Mouse (Mus musculus) liver, adult 2 months (tissue): ENCODE measurements around the gene Mipep. TPM values are rescaled to one million over a fixed set of nuclear protein-coding genes. Genes with fewer than 3 reads are reported as not detected.

Source experiments
- DNase-seq: peaks from one replicate; pipeline ENCODE4 v3.0.0-alpha.2; 2011; ENCODE audit warnings: low read depth, low spot score; ENCODE audit errors: extremely low read depth
- H3K27ac ChIP-seq: fragments of 200-500 bp; replicated peaks from 2 replicates; pipeline ENCODE4 v1.5.1; 2012; ENCODE audit warnings: low read depth, mild to moderate bottlenecking, control low read depth, inconsistent platforms, low read length; ENCODE audit not compliant: insufficient read depth
- H3K27me3 ChIP-seq: fragments of 200-500 bp; 2 replicates; pipeline ENCODE4 v1.6.1; 2012; ENCODE audit warnings: mild to moderate bottlenecking, moderate library complexity, low read length, inconsistent platforms; ENCODE audit not compliant: control insufficient read depth, insufficient read depth
- H3K36me3 ChIP-seq: fragments of 200-500 bp; 2 replicates; pipeline ENCODE4 v1.6.1; 2012; ENCODE audit warnings: low read length, inconsistent platforms; ENCODE audit not compliant: control insufficient read depth, insufficient read depth
- H3K4me1 ChIP-seq: fragments of 200-500 bp; 2 replicates; pipeline ENCODE4 v1.6.1; 2011; ENCODE audit warnings: low read length; ENCODE audit not compliant: control insufficient read depth, insufficient read depth
- H3K4me3 ChIP-seq: fragments of 200-500 bp; 2 replicates; pipeline ENCODE4 v1.5.1; 2011; ENCODE audit warnings: low read depth, mild to moderate bottlenecking, control low read depth, low read length, moderate library complexity; ENCODE audit not compliant: insufficient read depth
- H3K79me2 ChIP-seq: fragments of 200-500 bp; 2 replicates; pipeline ENCODE4 v1.6.1; 2012; ENCODE audit warnings: inconsistent platforms, mild to moderate bottlenecking, low read length, moderate library complexity; ENCODE audit not compliant: control insufficient read depth, insufficient read depth
- H3K9ac ChIP-seq: fragments of 200-500 bp; 2 replicates; pipeline ENCODE4 v1.6.1; 2012; ENCODE audit warnings: low read depth, mild to moderate bottlenecking, control low read depth, inconsistent platforms, low read length
- CTCF ChIP-seq: fragments of 200-500 bp; IDR thresholded peaks from 2 replicates; pipeline ENCODE4 v1.5.1; 2011; ENCODE audit warnings: low read depth, low read length, control low read depth
- POLR2A ChIP-seq: fragments of 200-500 bp; IDR thresholded peaks from 2 replicates; pipeline ENCODE4 v1.6.1; 2011; ENCODE audit warnings: low read length, control low read depth; ENCODE audit not compliant: insufficient read depth; ENCODE audit errors: extremely low read depth
- WGBS: fragments of 180-500 bp; shearing (Covaris S2); methylation state at CpG from one replicate; pipeline ENCODE4 v1.1.7; 2018; 5-methylcytosine and 5-hydroxymethylcytosine counted together
- polyA plus RNA-seq: library from polyadenylated mRNA; depleted of rRNA; stranded (reverse); fragments of >200 nt; gene quantifications from 2 replicates; pipeline ENCODE4 v1.2.3, GENCODE M21; 2012
- total RNA-seq: library from RNA; depleted of rRNA; stranded (reverse); fragments of >200 nt; gene quantifications from 2 replicates; pipeline ENCODE4 v1.2.3, GENCODE M21; 2014

The Mipep gene
- total and polyA plus RNA-seq, 2 experiments: 13.9 to 30.1 TPM

- no peaks in the 10 kb centered on the region for H3K79me2 ChIP-seq
- H3K27ac ChIP-seq: no peak overlapping the region
- no peak overlapping the region for H3K4me3 ChIP-seq
- 94% methylated on average over 14 of the region's 14 CpGs for WGBS
- no peak for DNase-seq
- no peaks in the 10 kb centered on the region for H3K27me3 ChIP-seq
- peaks cover 50% of the 10 kb centered on the region for H3K36me3 ChIP-seq
- H3K9ac ChIP-seq: no peak overlapping the region
- TF ChIP-seq POLR2A: no peak
- TF ChIP-seq CTCF: no peak
- H3K4me1 ChIP-seq: no peaks in the 10 kb centered on the region
Observed at GRCm38 (mm10) chr14:60752892-60753800, 31.2 kb upstream of the Mipep start.

GRCm38 (mm10) chr14:60753801-60754126 lies 30.6 kb upstream of the Mipep start:
- Histone ChIP-seq H3K9ac (no peak overlapping the region), H3K27me3 (no peaks in the 10 kb centered on the region), H3K79me2 (no peaks in the 10 kb centered on the region), H3K36me3 (peaks cover 53% of the 10 kb centered on the region), H3K4me3 (no peak overlapping the region), H3K4me1 (no peaks in the 10 kb centered on the region), H3K27ac (no peak overlapping the region)
- no peak for DNase-seq
- WGBS: 96% methylated on average over 10 of the region's 10 CpGs
- TF ChIP-seq CTCF: no peak
- no peak for TF ChIP-seq POLR2A

DNA sequence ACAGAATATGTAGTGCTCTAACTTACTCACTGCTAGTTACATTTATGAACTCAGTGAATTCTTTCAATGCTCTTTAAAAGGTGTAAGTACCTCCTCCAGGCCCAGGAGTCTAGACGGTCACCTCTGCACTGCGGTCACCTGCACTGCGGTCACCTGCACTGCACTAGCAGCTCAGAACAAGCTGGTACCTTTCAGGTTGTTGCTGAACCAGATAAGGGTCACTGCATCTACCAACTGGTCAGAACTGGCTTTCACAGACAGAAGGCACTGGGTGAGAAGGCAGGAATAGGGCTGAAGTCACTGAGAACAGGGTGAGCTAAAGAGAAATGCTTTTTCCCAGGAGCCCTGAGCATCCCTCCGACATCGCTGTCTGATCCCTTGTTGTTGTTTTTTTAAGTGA lies 29.7 kb upstream of the Mipep start:
- peaks cover 45% of the 10 kb centered on the region for H3K36me3 ChIP-seq
- no peak for DNase-seq

DNA sequence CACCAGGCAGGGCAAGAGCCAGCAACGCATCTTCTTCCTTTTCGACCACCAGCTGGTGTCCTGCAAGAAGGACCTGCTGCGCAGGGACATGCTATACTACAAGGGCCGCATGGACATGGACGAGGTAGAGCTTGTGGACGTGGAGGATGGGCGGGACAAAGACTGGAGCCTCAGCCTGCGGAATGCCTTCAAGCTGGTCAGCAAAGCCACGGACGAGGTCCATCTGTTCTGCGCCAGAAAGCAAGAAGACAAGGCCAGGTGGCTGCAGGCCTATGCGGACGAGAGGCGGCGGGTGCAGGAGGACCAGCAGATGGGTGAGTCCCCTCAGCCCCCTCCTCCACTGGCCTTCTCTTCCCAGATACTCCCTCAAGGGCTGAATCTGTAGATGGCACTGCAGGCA lies 28.1 kb upstream of the Mipep start:
- no peak overlapping the region for H3K9ac ChIP-seq
- H3K4me3 ChIP-seq: no peak overlapping the region
- no peak for DNase-seq
- TF ChIP-seq POLR2A (no peak), CTCF (no peak)
- H3K27me3 ChIP-seq: no peaks in the 10 kb centered on the region
- H3K27ac ChIP-seq: no peak overlapping the region
- H3K4me1 ChIP-seq: no peaks in the 10 kb centered on the region
- no peaks in the 10 kb centered on the region for H3K79me2 ChIP-seq
- 96% methylated on average over 15 of the region's 15 CpGs for WGBS
- H3K36me3 ChIP-seq: peaks cover 54% of the 10 kb centered on the region

More for the DNA sequence above, 29.7 kb upstream of the Mipep start:
- H3K4me3 ChIP-seq: no peak overlapping the region
- no peaks in the 10 kb centered on the region for H3K79me2 ChIP-seq
- no peak for TF ChIP-seq POLR2A
- TF ChIP-seq CTCF: no peak
- H3K27ac ChIP-seq: no peak overlapping the region
- no peaks in the 10 kb centered on the region for H3K4me1 ChIP-seq
- H3K27me3 ChIP-seq: no peaks in the 10 kb centered on the region
- WGBS: 96% methylated on average over 5 of the region's 5 CpGs
- H3K9ac ChIP-seq: no peak overlapping the region

DNA sequence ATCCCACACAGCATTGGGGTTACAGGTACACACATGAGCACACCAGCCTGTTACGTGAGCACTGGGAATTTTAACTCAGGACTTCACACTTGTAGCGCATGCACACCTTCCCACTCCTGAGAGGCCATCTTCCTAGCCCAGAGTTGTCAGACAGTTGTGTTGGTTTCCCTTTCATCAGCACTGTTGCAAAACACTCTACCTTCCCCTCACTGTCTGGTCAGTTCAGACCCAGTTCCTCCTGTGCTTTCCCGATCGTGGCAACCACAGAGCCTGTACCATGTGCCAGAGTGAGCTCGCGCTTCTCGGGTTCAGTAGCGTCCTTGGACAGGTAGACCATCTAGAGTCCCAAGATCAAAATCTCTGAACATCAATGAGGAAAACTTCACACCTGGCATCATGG lies 27.1 kb upstream of the Mipep start:
- no peak for TF ChIP-seq POLR2A
- TF ChIP-seq CTCF: no peak
- Histone ChIP-seq H3K27me3 (no peaks in the 10 kb centered on the region), H3K9ac (no peak overlapping the region), H3K27ac (no peak overlapping the region), H3K79me2 (no peaks in the 10 kb centered on the region), H3K4me1 (no peaks in the 10 kb centered on the region), H3K4me3 (no peak overlapping the region), H3K36me3 (peaks cover 60% of the 10 kb centered on the region)
- 91% methylated on average over 8 of the region's 8 CpGs for WGBS
- DNase-seq: no peak

DNA sequence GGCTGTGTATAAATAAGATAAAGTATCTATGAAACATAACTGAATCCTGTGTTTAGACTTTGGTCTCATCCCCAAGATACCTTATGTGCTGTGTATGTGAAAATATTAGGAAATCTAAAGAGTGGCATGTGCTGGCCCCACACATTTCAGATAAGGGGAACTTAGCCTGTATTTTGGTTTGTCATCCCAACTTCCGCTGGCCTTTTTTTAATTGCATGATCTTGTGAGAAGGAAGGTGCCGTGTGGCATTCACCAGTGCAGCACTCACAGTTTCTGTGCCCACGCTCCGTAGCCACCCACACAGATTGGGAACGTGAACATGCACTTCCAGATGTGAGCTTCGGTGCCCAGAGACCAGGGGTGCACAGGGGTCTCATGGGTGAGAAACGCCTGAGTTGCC lies 26.7 kb upstream of the Mipep start:
- DNase-seq: no peak

More for the DNA sequence above, 26.7 kb upstream of the Mipep start:
- Histone ChIP-seq H3K9ac (no peak overlapping the region), H3K27me3 (no peaks in the 10 kb centered on the region), H3K79me2 (no peaks in the 10 kb centered on the region), H3K27ac (no peak overlapping the region), H3K4me3 (no peak overlapping the region), H3K36me3 (peaks cover 62% of the 10 kb centered on the region), H3K4me1 (no peaks in the 10 kb centered on the region)
- 98% methylated on average over 7 of the region's 7 CpGs for WGBS
- no peak for TF ChIP-seq CTCF
- TF ChIP-seq POLR2A: no peak
